Mouse (Mus musculus) liver, embryonic 16.5 days (tissue): ENCODE measurements around the gene Zfp663. TPM values are rescaled to one million over a fixed set of nuclear protein-coding genes. Genes with fewer than 3 reads are reported as not detected.

Experiments
- ATAC-seq: fragments of 200-750 bp; cut with Nextera tagmentation; 2 replicates; pipeline ENCODE4 v1.8.0; 2017; ENCODE audit warnings: low read depth, mild to moderate bottlenecking, moderate number of reproducible peaks, moderate library complexity
- H3K27ac ChIP-seq: fragments of 300-500 bp; sonication (generic); 2 replicates; pipeline ENCODE4 v1.5.1; 2014; ENCODE audit warnings: mild to moderate bottlenecking, low read length
- H3K27me3 ChIP-seq: fragments of 300-500 bp; sonication (generic); 2 replicates; pipeline ENCODE4 v1.6.1; 2014; ENCODE audit warnings: low read depth, low read length, mixed read lengths; ENCODE audit not compliant: control insufficient read depth, insufficient read depth
- H3K36me3 ChIP-seq: fragments of 300-500 bp; sonication (generic); 2 replicates; pipeline ENCODE4 v1.6.1; 2014; ENCODE audit warnings: mild to moderate bottlenecking; ENCODE audit not compliant: control insufficient read depth, insufficient read depth
- H3K4me1 ChIP-seq: fragments of 300-500 bp; sonication (generic); 2 replicates; pipeline ENCODE4 v1.6.1; 2014; ENCODE audit warnings: low read depth, low read length, mixed read lengths; ENCODE audit not compliant: control insufficient read depth
- H3K4me2 ChIP-seq: fragments of 300-500 bp; sonication (generic); 2 replicates; pipeline ENCODE4 v1.6.1; 2014; ENCODE audit warnings: low read depth, low read length, mixed read lengths
- H3K4me3 ChIP-seq: fragments of 300-500 bp; sonication (generic); 2 replicates; pipeline ENCODE4 v1.5.1; 2014; ENCODE audit warnings: low read depth, mild to moderate bottlenecking, low read length
- H3K9ac ChIP-seq: fragments of 300-500 bp; sonication (generic); 2 replicates; pipeline ENCODE4 v1.6.1; 2014; ENCODE audit warnings: low read depth, low read length
- H3K9me3 ChIP-seq: fragments of 300-500 bp; sonication (generic); replicated peaks from 2 replicates; pipeline ENCODE4 v1.6.1; 2016; ENCODE audit warnings: low read length; ENCODE audit not compliant: control insufficient read depth
- WGBS: fragments of 180-500 bp; shearing (Covaris S2); extraction: QIAGEN DNeasy Blood & Tissue Kit; methylation state at CpG from one replicate; pipeline ENCODE4 v1.1.7; 2014; ENCODE audit not compliant: insufficient replicate concordance; 5-methylcytosine and 5-hydroxymethylcytosine counted together
- polyA plus RNA-seq: library from polyadenylated mRNA; unstranded; fragments of >200 nt; fragmentation: Nextera tagmentation; extraction: Ambion mirVana; gene quantifications from 2 replicates; pipeline ENCODE4 v1.2.1, GENCODE M21; 2015

The Zfp663 gene
- polyA plus RNA-seq = not detected in 2 replicates

DNA sequence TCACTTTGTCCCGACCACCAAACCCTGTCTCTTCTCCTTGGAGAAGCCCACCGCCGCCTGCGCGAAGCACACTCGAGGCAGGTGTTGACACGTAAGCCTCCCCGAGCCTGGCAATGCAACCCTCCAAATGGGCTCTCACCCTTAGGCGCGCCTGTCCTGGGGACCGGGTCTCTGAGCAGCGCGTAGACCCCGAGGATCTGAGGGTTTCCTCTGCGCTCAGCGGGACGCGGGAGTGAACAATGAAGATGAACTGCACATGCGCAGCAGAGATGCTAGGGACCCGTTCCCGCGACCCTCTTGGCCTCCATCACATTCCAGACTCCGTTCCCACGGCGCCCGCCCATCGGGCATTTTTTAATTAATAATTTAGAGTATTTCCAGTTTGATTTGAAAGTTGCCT, at the start of gene Zfp663:
Gene Zfp663, minus strand, starts transcription at position 234 of the 400 bp plus-strand sequence.
- Histone ChIP-seq H3K9ac (no peak within 1 kb of the TSS), H3K4me2 (peak within 1 kb of the TSS; percentile 36; the same call in 1 of the 2 replicates), H3K4me1 (no peaks in the 10 kb centered on the region; the same call in 1 of the 2 replicates), H3K27ac (no peak within 1 kb of the TSS), H3K4me3 (peak within 1 kb of the TSS; percentile 29; the same call in 1 of the 2 replicates), H3K36me3 (no peaks in the 10 kb centered on the region), H3K27me3 (peaks cover 5% of the 10 kb centered on the region), H3K9me3 (no peaks in the 10 kb centered on the region)
- no peak for ATAC-seq
- 5% methylated on average over 27 of the region's 27 CpGs for WGBS

DNA sequence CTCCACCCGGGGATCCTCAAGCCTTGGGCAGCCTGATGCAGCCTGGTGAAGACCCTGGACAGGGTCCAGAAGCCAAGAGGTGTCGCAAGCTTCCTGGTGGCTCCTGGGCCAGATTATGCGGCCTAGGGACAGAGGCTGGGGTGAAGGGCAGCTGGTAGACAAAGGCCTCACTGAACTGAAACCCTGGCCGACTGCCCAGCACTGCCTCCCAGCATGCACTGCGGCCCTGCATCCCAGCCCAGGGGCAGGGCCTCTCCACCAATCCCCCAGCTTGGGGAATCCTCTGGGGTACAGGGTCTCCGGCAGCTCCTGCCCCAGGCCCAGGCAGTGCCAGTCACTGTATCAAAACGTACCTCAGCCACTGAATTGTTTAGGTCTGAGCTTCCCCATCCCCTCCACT, 48.8 kb upstream of the Zfp663 start:
- Histone ChIP-seq H3K27me3 (no peaks in the 10 kb centered on the region), H3K9me3 (no peaks in the 10 kb centered on the region), H3K9ac (no peak overlapping the region), H3K4me3 (no peak overlapping the region), H3K4me2 (no peak overlapping the region), H3K4me1 (peaks cover 4% of the 10 kb centered on the region), H3K36me3 (no peaks in the 10 kb centered on the region), H3K27ac (peak overlapping the region; percentile 35; the same call in 1 of the 2 replicates)
- ATAC-seq = peak; percentile 87
- 57% methylated on average over 7 of the region's 7 CpGs for WGBS

DNA sequence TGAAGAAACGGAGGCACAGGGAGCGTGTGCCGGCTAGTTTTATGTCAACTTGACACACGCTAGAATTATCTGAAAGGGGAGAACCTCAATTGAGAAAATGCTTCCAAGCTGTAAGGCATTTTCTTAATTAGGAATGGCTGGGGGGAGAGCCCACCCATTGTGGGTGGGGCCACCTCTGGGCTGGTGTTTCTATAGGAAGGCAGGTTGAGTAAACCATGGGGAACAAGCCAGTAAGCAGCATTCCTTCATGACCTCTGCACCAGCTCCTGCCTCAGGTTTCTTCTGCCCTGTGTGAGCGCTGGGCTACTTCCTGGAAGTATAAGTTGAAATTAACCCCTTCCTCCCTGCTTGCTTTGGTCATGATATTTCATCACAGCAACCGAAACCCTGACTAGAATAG, 47.3 kb upstream of the Zfp663 start:
- 57% methylated on average over 6 of the region's 6 CpGs for WGBS
- Histone ChIP-seq H3K27me3 (no peaks in the 10 kb centered on the region), H3K4me2 (no peak overlapping the region), H3K27ac (no peak overlapping the region), H3K36me3 (no peaks in the 10 kb centered on the region), H3K9me3 (no peaks in the 10 kb centered on the region), H3K4me1 (peaks cover 4% of the 10 kb centered on the region), H3K4me3 (no peak overlapping the region), H3K9ac (no peak overlapping the region)
- ATAC-seq = no peak

DNA sequence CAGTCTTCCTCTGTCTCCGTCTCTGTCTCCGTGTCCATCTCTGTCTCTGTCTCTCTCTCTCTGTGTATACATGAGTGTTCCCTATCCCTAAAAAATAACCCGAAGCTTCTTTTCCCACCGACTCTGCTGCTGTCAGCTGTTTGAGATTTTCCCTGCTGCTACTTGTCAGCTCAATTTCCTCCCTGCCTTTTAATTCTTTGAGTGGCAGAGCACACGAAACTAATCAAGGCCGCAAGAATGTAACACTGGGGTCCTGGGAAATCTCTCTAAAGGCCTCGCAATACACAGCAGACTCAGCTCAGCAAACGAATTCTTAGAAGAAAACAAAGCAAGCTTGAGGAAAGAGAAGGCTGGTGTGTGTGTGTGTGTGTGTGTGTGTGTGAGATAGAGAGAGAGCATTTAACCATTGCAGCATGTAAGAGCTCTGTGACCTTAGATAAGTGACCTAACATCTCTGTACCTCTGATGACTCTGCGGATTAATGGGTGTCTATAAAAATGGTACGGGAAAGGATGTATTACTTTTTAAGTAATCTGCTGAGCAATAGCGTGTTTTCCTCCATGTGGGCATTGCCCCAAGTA, 46.7 kb upstream of the Zfp663 start:
- Histone ChIP-seq H3K9me3 (no peaks in the 10 kb centered on the region), H3K27me3 (no peaks in the 10 kb centered on the region), H3K9ac (no peak overlapping the region), H3K4me3 (no peak overlapping the region), H3K4me2 (no peak overlapping the region), H3K36me3 (no peaks in the 10 kb centered on the region), H3K27ac (no peak overlapping the region), H3K4me1 (peaks cover 4% of the 10 kb centered on the region)
- no peak for ATAC-seq
- WGBS = 43% methylated on average over 11 of the region's 11 CpGs

DNA sequence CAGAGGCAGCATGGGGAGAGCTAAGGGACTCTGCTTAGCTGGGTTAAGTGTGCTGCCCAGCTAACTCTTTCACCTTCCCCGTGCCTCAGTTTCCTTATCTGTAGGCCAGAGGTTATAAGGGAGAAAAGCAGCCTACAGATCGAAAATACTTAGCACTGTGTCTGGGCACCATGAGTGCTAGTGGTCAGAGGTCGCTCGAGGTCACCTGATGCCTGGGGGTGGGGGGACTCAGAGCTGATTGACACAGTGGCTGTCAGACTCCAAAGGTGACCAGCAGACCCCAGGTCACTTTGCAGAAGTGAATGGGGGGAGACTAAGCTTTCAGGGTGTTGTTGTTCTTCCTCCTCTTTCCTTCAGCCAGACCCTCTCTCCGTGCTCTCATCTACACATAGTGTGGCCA, 45.8 kb upstream of the Zfp663 start:
- no peak overlapping the region for H3K4me2 ChIP-seq
- no peak overlapping the region for H3K9ac ChIP-seq
- H3K4me3 ChIP-seq = no peak overlapping the region
- WGBS = 43% methylated on average over 5 of the region's 5 CpGs
- peaks cover 4% of the 10 kb centered on the region for H3K4me1 ChIP-seq
- H3K36me3 ChIP-seq = no peaks in the 10 kb centered on the region
- no peak for ATAC-seq
- H3K9me3 ChIP-seq = no peaks in the 10 kb centered on the region
- no peaks in the 10 kb centered on the region for H3K27me3 ChIP-seq
- no peak overlapping the region for H3K27ac ChIP-seq

DNA sequence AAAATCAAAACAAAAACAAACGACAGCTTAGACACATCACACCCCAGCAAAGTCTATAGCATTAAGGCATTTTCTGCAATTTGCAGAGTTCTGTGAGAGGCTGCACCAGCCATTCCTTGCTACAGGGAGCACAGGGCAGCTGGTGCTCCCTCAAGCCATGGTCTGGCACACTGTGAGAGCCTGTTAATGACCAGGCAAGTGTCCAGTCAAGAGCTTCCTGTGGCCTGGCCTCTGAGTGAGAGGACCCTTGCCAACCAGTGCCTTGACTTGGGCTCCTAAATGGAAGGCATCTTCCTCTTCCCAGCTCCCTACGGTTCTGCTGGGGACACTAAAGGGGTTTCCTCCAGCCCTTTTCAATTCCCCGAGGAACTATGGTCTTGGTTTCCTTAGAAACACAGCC, 45.4 kb upstream of the Zfp663 start:
- Histone ChIP-seq H3K4me3 (no peak overlapping the region), H3K27ac (no peak overlapping the region), H3K9ac (no peak overlapping the region), H3K9me3 (no peaks in the 10 kb centered on the region), H3K27me3 (no peaks in the 10 kb centered on the region), H3K4me2 (no peak overlapping the region), H3K36me3 (no peaks in the 10 kb centered on the region), H3K4me1 (peaks cover 4% of the 10 kb centered on the region)
- 29% methylated on average over 3 of the region's 3 CpGs for WGBS
- no peak for ATAC-seq

DNA sequence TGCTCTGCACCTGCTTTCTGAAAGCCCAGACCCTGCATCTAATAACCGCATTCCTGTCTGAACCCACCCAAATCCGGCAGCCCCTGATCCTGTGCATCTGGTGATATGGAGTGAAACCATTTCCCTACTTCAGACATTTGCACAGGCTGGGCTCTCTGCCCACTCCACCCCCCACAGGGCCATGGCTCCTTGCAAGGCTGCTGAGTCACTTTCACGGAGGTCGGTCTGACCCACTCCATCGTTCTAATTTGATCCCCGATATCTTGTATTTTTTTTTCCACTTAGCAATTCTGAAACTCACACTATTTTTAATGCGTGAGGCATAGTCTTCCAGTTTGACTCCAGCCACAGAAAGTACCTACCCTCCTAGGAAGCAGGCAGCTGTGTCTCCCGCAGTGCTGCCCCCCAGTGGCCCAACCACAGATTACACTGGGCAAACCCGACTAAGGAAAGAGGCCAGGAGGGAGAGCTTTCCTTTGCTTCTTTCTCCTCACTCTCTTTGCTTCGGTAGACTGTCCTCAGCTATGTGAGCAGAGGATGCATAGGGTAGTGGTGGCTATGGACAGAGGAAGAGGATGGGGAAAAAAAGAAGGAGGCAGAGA, 39.3 kb upstream of the Zfp663 start:
- Histone ChIP-seq H3K27ac (no peak overlapping the region), H3K27me3 (no peaks in the 10 kb centered on the region), H3K4me3 (no peak overlapping the region), H3K9me3 (no peaks in the 10 kb centered on the region), H3K9ac (no peak overlapping the region), H3K4me1 (peaks cover 17% of the 10 kb centered on the region), H3K36me3 (no peaks in the 10 kb centered on the region), H3K4me2 (no peak overlapping the region)
- ATAC-seq = no peak
- 37% methylated on average over 10 of the region's 10 CpGs for WGBS

DNA sequence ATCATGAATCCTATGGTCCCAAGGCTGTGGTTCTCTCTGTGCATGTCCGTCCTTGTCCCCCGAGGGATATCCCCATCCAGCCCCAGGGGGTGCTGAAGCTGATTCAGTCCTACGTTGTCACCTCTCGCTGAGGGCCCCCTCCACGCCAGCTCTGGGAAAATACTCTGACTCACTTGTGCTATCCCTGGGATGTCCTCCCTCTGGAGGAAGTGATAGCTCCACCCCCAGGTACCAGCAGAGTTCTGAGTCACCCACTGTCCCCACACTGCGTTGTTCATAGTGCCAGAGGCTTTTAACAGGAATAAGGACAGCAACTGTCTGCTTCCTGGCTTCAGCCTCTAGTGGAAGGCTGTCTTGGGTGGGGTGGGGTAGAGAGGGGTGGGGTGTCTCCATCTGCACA, 36.8 kb upstream of the Zfp663 start:
- H3K9ac ChIP-seq = no peak overlapping the region
- no peak overlapping the region for H3K4me2 ChIP-seq
- no peaks in the 10 kb centered on the region for H3K36me3 ChIP-seq
- peak; percentile 40 for ATAC-seq
- H3K27ac ChIP-seq = peak overlapping the region; percentile 68
- H3K27me3 ChIP-seq = no peaks in the 10 kb centered on the region
- H3K4me3 ChIP-seq = no peak overlapping the region
- H3K4me1 ChIP-seq = peaks cover 17% of the 10 kb centered on the region
- WGBS = 11% methylated on average over 6 of the region's 6 CpGs
- H3K9me3 ChIP-seq = no peaks in the 10 kb centered on the region

DNA sequence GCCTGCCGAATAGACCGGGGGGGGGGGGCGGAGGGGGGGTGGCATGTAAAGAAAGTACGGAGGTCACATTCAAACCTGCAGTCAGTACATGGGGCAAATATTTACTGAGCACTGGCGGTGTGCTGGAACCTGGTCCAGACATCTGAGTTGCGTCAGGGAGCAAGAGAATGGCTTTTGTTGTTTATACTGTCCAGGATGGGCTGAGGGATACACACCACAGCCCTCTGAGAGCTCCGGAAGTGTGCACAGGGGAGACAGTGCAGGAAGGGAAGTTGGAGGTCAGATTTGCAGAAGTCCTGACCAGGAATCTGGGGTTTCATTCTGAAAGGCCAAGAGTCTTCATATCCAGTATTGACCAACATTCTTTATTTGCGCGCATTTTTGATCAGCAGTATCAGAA, 36.4 kb upstream of the Zfp663 start:
- 18% methylated on average over 9 of the region's 9 CpGs for WGBS
- no peak overlapping the region for H3K4me2 ChIP-seq

More for the DNA sequence above, 36.4 kb upstream of the Zfp663 start:
- no peaks in the 10 kb centered on the region for H3K9me3 ChIP-seq
- no peaks in the 10 kb centered on the region for H3K27me3 ChIP-seq
- H3K9ac ChIP-seq = no peak overlapping the region
- no peak overlapping the region for H3K4me3 ChIP-seq
- no peaks in the 10 kb centered on the region for H3K36me3 ChIP-seq
- ATAC-seq = peak; percentile 87
- peak overlapping the region; percentile 68 for H3K27ac ChIP-seq
- peaks cover 17% of the 10 kb centered on the region for H3K4me1 ChIP-seq
